ENCODE assay signal across 8 mouse cellular contexts in genomic region chr3:90388726-90389510, GRCm38 (mm10). TPM values are rescaled to one million over a fixed set of nuclear protein-coding genes. Genes with fewer than 3 reads are reported as not detected.
DNase-seq lines count a peak whose midpoint lies in the region; ATAC-seq and TF ChIP-seq lines count a peak whose summit lies in the region.

No protein-coding gene starts in this region.

- peak overlapping the region; percentile 86 for H3K27ac ChIP-seq in forebrain, embryonic 15.5 days (replicated peaks)
- H3K27ac ChIP-seq in hindbrain, embryonic 16.5 days (ENCODE audit: low read depth, low read length) = peak overlapping the region; percentile 94
- H3K27ac ChIP-seq in liver, embryonic 16.5 days (ENCODE audit: low read length) = no peak overlapping the region

- WGBS in lung, adult 2 months = 9% methylated on average over 53 of the region's 53 CpGs
- WGBS in forebrain, embryonic 15.5 days = 4% methylated on average over 53 of the region's 53 CpGs
- 2% methylated on average over 53 of the region's 53 CpGs for WGBS in hindbrain, embryonic 16.5 days
- WGBS in liver, embryonic 16.5 days (ENCODE audit: insufficient replicate concordance) = 9% methylated on average over 53 of the region's 53 CpGs

- no peaks in the 10 kb centered on the region for H3K27me3 ChIP-seq in forebrain, embryonic 15.5 days
- no peaks in the 10 kb centered on the region for H3K27me3 ChIP-seq in hindbrain, embryonic 16.5 days (replicated peaks; ENCODE audit: control insufficient read depth, insufficient read depth, low read length)
- peaks cover 28% of the 10 kb centered on the region for H3K27me3 ChIP-seq in liver, embryonic 16.5 days (ENCODE audit: control insufficient read depth, insufficient read depth, low read depth, low read length)

- no peaks in the 10 kb centered on the region for H3K9me3 ChIP-seq in forebrain, embryonic 15.5 days
- no peaks in the 10 kb centered on the region for H3K9me3 ChIP-seq in hindbrain, embryonic 16.5 days (ENCODE audit: control insufficient read depth, low read length)
- no peaks in the 10 kb centered on the region for H3K9me3 ChIP-seq in liver, embryonic 16.5 days (replicated peaks; ENCODE audit: control insufficient read depth, low read length)

- ATAC-seq in forebrain, embryonic 15.5 days (replicated peaks) = peak; percentile 73
- peak; percentile 73 for ATAC-seq in hindbrain, embryonic 16.5 days
- ATAC-seq in liver, embryonic 16.5 days (ENCODE audit: low read depth) = peak; percentile 23; the same call in 1 of the 2 replicates

- H3K4me1 ChIP-seq in lung, adult 2 months (ENCODE audit: control insufficient read depth, insufficient read depth, low read length) = peaks cover 10% of the 10 kb centered on the region
- H3K4me1 ChIP-seq in forebrain, embryonic 15.5 days = peaks cover 33% of the 10 kb centered on the region
- peaks cover 36% of the 10 kb centered on the region for H3K4me1 ChIP-seq in hindbrain, embryonic 16.5 days (ENCODE audit: control insufficient read depth, insufficient read depth, low read depth, low read length)
- H3K4me1 ChIP-seq in liver, embryonic 16.5 days (ENCODE audit: control insufficient read depth, low read depth, low read length) = peaks cover 12% of the 10 kb centered on the region

- H3K4me2 ChIP-seq in forebrain, embryonic 15.5 days (replicated peaks) = peak overlapping the region; percentile 91
- peak overlapping the region; percentile 92 for H3K4me2 ChIP-seq in hindbrain, embryonic 16.5 days (ENCODE audit: low read length)
- H3K4me2 ChIP-seq in liver, embryonic 16.5 days (ENCODE audit: low read depth, low read length) = peak overlapping the region; percentile 68

- H3K36me3 ChIP-seq in forebrain, embryonic 15.5 days = peaks cover 26% of the 10 kb centered on the region
- peaks cover 28% of the 10 kb centered on the region for H3K36me3 ChIP-seq in hindbrain, embryonic 16.5 days (ENCODE audit: control insufficient read depth, insufficient read depth, low read length)
- peaks cover 9% of the 10 kb centered on the region; the same call in 1 of the 2 replicates for H3K36me3 ChIP-seq in liver, embryonic 16.5 days (ENCODE audit: control insufficient read depth, insufficient read depth)

- no peak for TF ChIP-seq POLR2A in lung, adult 2 months (IDR thresholded peaks at IDR 0.05; ENCODE audit: borderline replicate concordance, extremely low read depth, low read depth, low read length)

- TF ChIP-seq CTCF in lung, adult 2 months (IDR thresholded peaks at IDR 0.05; ENCODE audit: insufficient read depth, low read length) = no peak

- no peak for DNase-seq in lung, adult 2 months
- DNase-seq in lung, postnatal 25 days (ENCODE audit: low spot score) = no peak
- DNase-seq in adrenal gland, postnatal 36 days = peak; percentile 65 to 81
- DNase-seq in retina, embryonic 14.5 days (ENCODE audit: low spot score) = peak; percentile 71
- no peak for DNase-seq in layer of hippocampus, postnatal 36 days

- H3K4me3 ChIP-seq in lung, adult 2 months (replicated peaks; ENCODE audit: extremely low read depth, low read depth, low read length) = peak overlapping the region; percentile 56
- peak overlapping the region; percentile 69 for H3K4me3 ChIP-seq in forebrain, embryonic 15.5 days
- peak overlapping the region; percentile 80 for H3K4me3 ChIP-seq in hindbrain, embryonic 16.5 days (ENCODE audit: low read length)
- H3K4me3 ChIP-seq in liver, embryonic 16.5 days (ENCODE audit: low read depth, low read length) = peak overlapping the region; percentile 56

- H3K9ac ChIP-seq in forebrain, embryonic 15.5 days (replicated peaks) = peak overlapping the region; percentile 78
- H3K9ac ChIP-seq in hindbrain, embryonic 16.5 days (ENCODE audit: low read depth, low read length) = peak overlapping the region; percentile 95
- H3K9ac ChIP-seq in liver, embryonic 16.5 days (ENCODE audit: low read depth, low read length) = peak overlapping the region; percentile 42; the same call in 1 of the 2 replicates

RNA-seq across cellular contexts. Expression of gene Slc27a3, which starts 0.8 kb away (rescaled TPM):
- polyA plus RNA-seq in lung, adult 2 months (2012; rRNA removed) = 26.3 and 27.5 TPM in 2 replicates
- 100 to 1,000 TPM; 132 to 156 TPM for total RNA-seq in adrenal gland, postnatal 36 days (2021)
- 18.5 and 18.8 TPM in 2 replicates for polyA plus RNA-seq in forebrain, embryonic 15.5 days (2015; fragmentation: Nextera tagmentation; extraction: Ambion mirVana)
- polyA plus RNA-seq in hindbrain, embryonic 16.5 days (2015; fragmentation: Nextera tagmentation; extraction: Ambion mirVana) = 30.1 and 30.8 TPM in 2 replicates
- polyA plus RNA-seq in liver, embryonic 16.5 days (2015; fragmentation: Nextera tagmentation; extraction: Ambion mirVana) = 1.1 and 1.5 TPM in 2 replicates
- 10 to 100 TPM; 13.9 to 25.2 TPM for total RNA-seq in layer of hippocampus, postnatal 36 days (2021)

RNA-seq across cellular contexts. Expression of gene Ints3, which starts 44.5 kb away (rescaled TPM):
- 24.6 and 28.4 TPM in 2 replicates for polyA plus RNA-seq in lung, adult 2 months (2012; rRNA removed)
- 10 to 100 TPM; 79.4 to 89.6 TPM for total RNA-seq in adrenal gland, postnatal 36 days (2021)
- polyA plus RNA-seq in forebrain, embryonic 15.5 days (2015; fragmentation: Nextera tagmentation; extraction: Ambion mirVana) = 33.6 and 36.5 TPM in 2 replicates
- 27.8 and 30.3 TPM in 2 replicates for polyA plus RNA-seq in hindbrain, embryonic 16.5 days (2015; fragmentation: Nextera tagmentation; extraction: Ambion mirVana)
- 6.7 and 7.2 TPM in 2 replicates for polyA plus RNA-seq in liver, embryonic 16.5 days (2015; fragmentation: Nextera tagmentation; extraction: Ambion mirVana)
- 10 to 100 TPM; 78.2 to 80.4 TPM for total RNA-seq in layer of hippocampus, postnatal 36 days (2021)

Comparison
In these comparisons a context has a peak if more than half of its experiments do, and no peak if none do; other contexts are left out.
1. DNase-seq: peak in adrenal gland, postnatal 36 days (2 of 2) and retina, embryonic 14.5 days (single experiment); none in lung, adult 2 months (single experiment), lung, postnatal 25 days (single experiment) and layer of hippocampus, postnatal 36 days (0 of 2).
2. ATAC-seq: peak in every context shown above with its lines; median percentile 73 in forebrain, embryonic 15.5 days; 73 in hindbrain, embryonic 16.5 days; 23 in liver, embryonic 16.5 days.
3. H3K9ac ChIP-seq: peak in every context shown above with its lines; median percentile 95 in hindbrain, embryonic 16.5 days; 78 in forebrain, embryonic 15.5 days; 42 in liver, embryonic 16.5 days.
4. Peak in every context shown above with its lines, with median percentiles within 50 percentile points of each other: H3K4me3 ChIP-seq and H3K4me2 ChIP-seq.